8 mouse cellular contexts compared by ENCODE assay signal in the genomic region with DNA sequence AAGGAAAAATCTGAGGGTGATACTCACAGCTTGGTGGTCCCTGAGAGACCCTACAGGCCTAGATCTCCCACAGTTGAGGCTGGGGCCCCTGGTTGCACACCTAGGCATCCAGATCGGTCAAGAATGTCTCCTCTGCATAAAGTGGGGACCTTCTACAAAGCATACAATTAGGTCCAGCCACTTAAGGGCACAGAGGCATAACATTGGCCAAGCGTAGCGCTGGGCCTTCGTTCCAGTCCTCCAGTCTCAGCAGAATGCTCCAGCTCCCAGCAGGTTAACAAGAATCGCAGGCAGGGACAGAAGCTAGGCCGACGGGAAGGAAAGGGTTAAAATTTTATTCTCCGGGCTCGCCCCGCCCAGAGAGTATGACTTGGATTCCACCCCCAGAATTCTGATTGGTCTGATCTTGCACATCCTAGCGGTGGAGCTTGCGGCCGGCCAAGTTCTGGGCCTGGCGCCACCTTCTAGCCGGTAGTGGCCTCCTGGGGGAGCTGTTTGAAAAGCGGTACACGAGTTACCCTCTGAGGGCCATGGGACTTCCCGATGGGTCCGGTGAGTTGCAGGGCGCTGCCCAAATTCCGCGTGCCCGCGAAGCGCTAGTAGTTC. TPM values are rescaled to one million over a fixed set of nuclear protein-coding genes. Genes with fewer than 3 reads are reported as not detected.
A peak's percentile ranks its signal among the peaks of the same experiment; 100 is the strongest.
DNase-seq lines count a peak whose midpoint lies in the region; ATAC-seq and TF ChIP-seq lines count a peak whose summit lies in the region.

No protein-coding gene starts in this region.

- peak; percentile 95 for DNase-seq in MN1 (ENCODE audit: low spot score)
- peak; percentile 92 to 95 for DNase-seq in cerebellum, adult 18-20 months
- peak; percentile 91 to 92 for DNase-seq in heart, postnatal 14 days
- peak; percentile 83 for DNase-seq in large intestine, adult 2 months (ENCODE audit: low read depth, low spot score)
- DNase-seq in lung, adult 2 months, result peak; percentile 84
- peak; percentile 81 to 84 for DNase-seq in thymus, postnatal 10 days (ENCODE audit: low spot score in 2 of 2)

- H3K4me3 ChIP-seq in forebrain, embryonic 15.5 days, result peak overlapping the region; percentile 56
- H3K4me3 ChIP-seq in lung, adult 2 months (replicated peaks; ENCODE audit: extremely low read depth, low read depth, low read length), result peak overlapping the region; percentile 84
- peak overlapping the region; percentile 96 for H3K4me3 ChIP-seq in olfactory bulb, adult 2 months (ENCODE audit: insufficient read depth, low read depth, low read length)

- 2% methylated on average over 25 of the region's 25 CpGs for WGBS in forebrain, embryonic 15.5 days
- whole genome bisulfite sequencing in large intestine, adult 2 months, result 2% methylated on average over 25 of the region's 25 CpGs
- 3% methylated on average over 25 of the region's 25 CpGs for WGBS in lung, adult 2 months
- WGBS in olfactory bulb, adult 2 months, result 1% methylated on average over 25 of the region's 25 CpGs

- intact Hi-C loops in heart, postnatal 14 days (cut with DNase I), result no loop called here

- no peaks in the 10 kb centered on the region for H3K27me3 ChIP-seq in forebrain, embryonic 15.5 days

- peaks cover 37% of the 10 kb centered on the region for H3K36me3 ChIP-seq in forebrain, embryonic 15.5 days

- H3K9me3 ChIP-seq in forebrain, embryonic 15.5 days, result no peaks in the 10 kb centered on the region

- TF ChIP-seq CTCF in lung, adult 2 months (IDR thresholded peaks at IDR 0.05; ENCODE audit: insufficient read depth, low read length), result peak; percentile 42
- TF ChIP-seq CTCF in olfactory bulb, adult 2 months (IDR thresholded peaks at IDR 0.05; ENCODE audit: insufficient read depth, low read depth, low read length), result peak; percentile 58; the same call in 1 of the 2 replicates

- ATAC-seq in forebrain, embryonic 15.5 days (replicated peaks), result peak; percentile 86

- H3K4me1 ChIP-seq in forebrain, embryonic 15.5 days, result peaks cover 15% of the 10 kb centered on the region
- H3K4me1 ChIP-seq in lung, adult 2 months (ENCODE audit: control insufficient read depth, insufficient read depth, low read length), result peaks cover 3% of the 10 kb centered on the region; the same call in 1 of the 2 replicates
- peaks cover 34% of the 10 kb centered on the region for H3K4me1 ChIP-seq in olfactory bulb, adult 2 months (ENCODE audit: control insufficient read depth, insufficient read depth, low read length)

- peak overlapping the region; percentile 61 for H3K4me2 ChIP-seq in forebrain, embryonic 15.5 days (replicated peaks)

- H3K27ac ChIP-seq in forebrain, embryonic 15.5 days (replicated peaks), result peak overlapping the region; percentile 76
- H3K27ac ChIP-seq in olfactory bulb, adult 2 months (ENCODE audit: insufficient read depth, low read depth, low read length), result peak overlapping the region; percentile 61

- H3K9ac ChIP-seq in forebrain, embryonic 15.5 days (replicated peaks), result peak overlapping the region; percentile 58

- no peak; the same call in 1 of the 2 replicates for TF ChIP-seq POLR2A in lung, adult 2 months (IDR thresholded peaks at IDR 0.05; ENCODE audit: borderline replicate concordance, extremely low read depth, low read depth, low read length)
- TF ChIP-seq POLR2A in olfactory bulb, adult 2 months (IDR thresholded peaks at IDR 0.05; ENCODE audit: insufficient read depth, low read depth, low read length), result 0 out of 2 replicates have a peak, but pooled peaks have one; percentile 9

RNA-seq across cellular contexts. Expression of a gene that starts 0.7 kb away (rescaled TPM):
- polyA plus RNA-seq in forebrain, embryonic 15.5 days (2015; fragmentation: Nextera tagmentation; extraction: Ambion mirVana), result 9.0 and 9.8 TPM in 2 replicates
- 10 to 100 TPM; 27.0 TPM for total RNA-seq in heart, postnatal 14 days (2021)
- polyA plus RNA-seq in large intestine, adult 2 months (2012; rRNA removed), result 598 and 654 TPM in 2 replicates
- 12.6 and 17.0 TPM in 2 replicates for polyA plus RNA-seq in lung, adult 2 months (2012; rRNA removed)
- not detected in 2 replicates for polyA plus RNA-seq in olfactory bulb, adult 2 months (2012; ENCODE audit: insufficient read depth, insufficient read length, low replicate concordance, missing spikeins)

RNA-seq across cellular contexts. Expression of a gene that starts 27.6 kb away (rescaled TPM):
- 16.7 and 20.0 TPM in 2 replicates for polyA plus RNA-seq in forebrain, embryonic 15.5 days (2015; fragmentation: Nextera tagmentation; extraction: Ambion mirVana)
- under 1 TPM; 0.12 TPM for total RNA-seq in heart, postnatal 14 days (2021)
- polyA plus RNA-seq in large intestine, adult 2 months (2012; rRNA removed), result 0.79 and 0.95 TPM in 2 replicates
- 0.71 and 0.73 TPM in 2 replicates for polyA plus RNA-seq in lung, adult 2 months (2012; rRNA removed)
- polyA plus RNA-seq in olfactory bulb, adult 2 months (2012; ENCODE audit: insufficient read depth, insufficient read length, low replicate concordance, missing spikeins), result not detected in 2 replicates

RNA-seq across cellular contexts. Expression of a gene that starts 45.6 kb away (rescaled TPM):
- 21.1 and 21.2 TPM in 2 replicates for polyA plus RNA-seq in forebrain, embryonic 15.5 days (2015; fragmentation: Nextera tagmentation; extraction: Ambion mirVana)
- total RNA-seq in heart, postnatal 14 days (2021), result 10 to 100 TPM in 1 of 2 experiments, 1 to 10 TPM in 1; 9.9 to 11.4 TPM
- 9.6 and 11.2 TPM in 2 replicates for polyA plus RNA-seq in large intestine, adult 2 months (2012; rRNA removed)
- polyA plus RNA-seq in lung, adult 2 months (2012; rRNA removed), result 34.1 and 42.9 TPM in 2 replicates
- not detected in 2 replicates for polyA plus RNA-seq in olfactory bulb, adult 2 months (2012; ENCODE audit: insufficient read depth, insufficient read length, low replicate concordance, missing spikeins)

Comparison
In these comparisons a context has a peak if more than half of its experiments do, and no peak if none do; other contexts are left out.
1. Peak in every context shown above with its lines: DNase-seq, ATAC-seq, H3K4me3 ChIP-seq and H3K27ac ChIP-seq.
2. RNA of a gene that starts 0.7 kb away (polyA plus RNA-seq): 598 to 654 TPM in large intestine, adult 2 months; 12.6 to 17.0 TPM in lung, adult 2 months, 9.0 to 9.8 TPM in forebrain, embryonic 15.5 days and not detected in olfactory bulb, adult 2 months; every median in the first group is over 10 times any median in the second.
3. RNA of a gene that starts 45.6 kb away (polyA plus RNA-seq): 34.1 to 42.9 TPM in lung, adult 2 months, 21.1 to 21.2 TPM in forebrain, embryonic 15.5 days and 9.6 to 11.2 TPM in large intestine, adult 2 months; not detected in olfactory bulb, adult 2 months; every median in the first group is over 10 times any median in the second.